Mouse (Mus musculus) frontal cortex, adult (tissue): ENCODE results near the gene F3.

ENCODE experiments used
- ATAC-seq: cut with Nextera tagmentation; 2 replicates; pipeline ENCODE4 v1.9.2; 2017; ENCODE audit warnings: mild to moderate bottlenecking, moderate library complexity, mixed read lengths; ENCODE audit not compliant: low TSS enrichment

The F3 gene

GRCm38 (mm10) chr3:121722971-121723844 lies at the start of gene F3:
TSS of gene F3 (plus strand) at chr3:121723537.
- ATAC-seq = peak; percentile 47

GRCm38 (mm10) chr3:121678935-121679334 lies 44.4 kb upstream of the F3 start:
- no peak for ATAC-seq

- ATAC-seq = no peak
Measured at GRCm38 (mm10) chr3:121679443-121679842, 43.9 kb upstream of the F3 start.

- no peak for ATAC-seq
Measured at GRCm38 (mm10) chr3:121680187-121680586, 43.1 kb upstream of the F3 start.

GRCm38 (mm10) chr3:121682439-121683411 lies 40.6 kb upstream of the F3 start:
- no peak for ATAC-seq

GRCm38 (mm10) chr3:121684552-121684951 lies 38.8 kb upstream of the F3 start:
- no peak for ATAC-seq

GRCm38 (mm10) chr3:121684963-121685362 lies 38.4 kb upstream of the F3 start:
- no peak for ATAC-seq

- no peak for ATAC-seq
Measured at GRCm38 (mm10) chr3:121685985-121686384, 37.4 kb upstream of the F3 start.

GRCm38 (mm10) chr3:121686408-121686911 lies 36.9 kb upstream of the F3 start:
- ATAC-seq = peak; percentile 44

GRCm38 (mm10) chr3:121687741-121688140 lies 35.6 kb upstream of the F3 start:
- no peak for ATAC-seq

GRCm38 (mm10) chr3:121689029-121689428 lies 34.3 kb upstream of the F3 start:
- ATAC-seq = no peak

GRCm38 (mm10) chr3:121689697-121690096 lies 33.6 kb upstream of the F3 start:
- ATAC-seq = no peak

GRCm38 (mm10) chr3:121693001-121693730 lies 30.2 kb upstream of the F3 start:
- ATAC-seq = no peak

GRCm38 (mm10) chr3:121693746-121694145 lies 29.6 kb upstream of the F3 start:
- no peak for ATAC-seq

GRCm38 (mm10) chr3:121697169-121697568 lies 26.2 kb upstream of the F3 start:
- no peak for ATAC-seq

GRCm38 (mm10) chr3:121699401-121699800 lies 23.9 kb upstream of the F3 start:
- no peak for ATAC-seq

- ATAC-seq = no peak
Measured at GRCm38 (mm10) chr3:121699849-121700248, 23.5 kb upstream of the F3 start.

- peak; percentile 81 for ATAC-seq
Measured at GRCm38 (mm10) chr3:121700364-121700952, 22.9 kb upstream of the F3 start.

GRCm38 (mm10) chr3:121703155-121703879 lies 20.0 kb upstream of the F3 start:
- ATAC-seq = no peak

GRCm38 (mm10) chr3:121703880-121704243 lies 19.5 kb upstream of the F3 start:
- peak; percentile 53 for ATAC-seq

GRCm38 (mm10) chr3:121706087-121706486 lies 17.2 kb upstream of the F3 start:
- ATAC-seq = no peak
